Mouse (Mus musculus) mesoderm, embryonic 11.5 days (tissue): ENCODE results near the gene Lsm14a.

Source experiments
- DNase-seq: peaks from one replicate; pipeline ENCODE4 v3.0.0-alpha.2; 2012; ENCODE audit warnings: low read depth, low spot score

Lsm14a gene

DNA sequence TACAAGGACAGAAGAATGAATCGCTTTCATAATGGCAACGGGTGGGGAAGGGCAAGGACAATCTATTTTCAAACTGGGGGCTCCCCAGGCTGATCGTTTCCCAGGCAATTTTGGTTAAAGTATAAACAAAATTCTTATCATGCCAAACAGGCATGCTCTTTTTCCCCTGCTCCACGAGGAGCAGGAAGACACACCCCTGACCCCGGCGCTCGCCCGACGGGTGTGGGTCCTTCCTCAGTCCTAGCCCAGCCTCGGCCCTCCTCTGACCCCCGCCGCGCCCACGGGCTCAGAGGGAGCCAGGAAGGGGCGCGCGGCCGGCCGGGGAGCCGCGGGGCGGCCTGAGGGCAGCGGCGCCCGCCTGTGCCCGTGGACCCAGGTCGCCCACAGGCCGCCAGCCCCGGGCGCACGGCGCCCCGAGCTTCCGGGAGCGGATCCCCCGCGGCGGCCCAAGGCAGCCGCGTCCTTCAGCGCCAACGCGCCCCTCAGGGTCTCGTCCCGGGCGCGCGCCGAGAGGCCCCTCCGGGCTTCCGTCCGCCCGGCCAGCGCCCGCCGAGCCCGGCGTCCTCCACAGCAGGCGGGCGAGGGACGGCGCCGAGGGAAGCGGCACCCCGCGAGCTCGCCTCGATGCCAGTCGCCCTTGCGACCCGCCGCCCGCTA lies 80.2 kb downstream of the Lsm14a start:
- peak; percentile 56 for DNase-seq

DNA sequence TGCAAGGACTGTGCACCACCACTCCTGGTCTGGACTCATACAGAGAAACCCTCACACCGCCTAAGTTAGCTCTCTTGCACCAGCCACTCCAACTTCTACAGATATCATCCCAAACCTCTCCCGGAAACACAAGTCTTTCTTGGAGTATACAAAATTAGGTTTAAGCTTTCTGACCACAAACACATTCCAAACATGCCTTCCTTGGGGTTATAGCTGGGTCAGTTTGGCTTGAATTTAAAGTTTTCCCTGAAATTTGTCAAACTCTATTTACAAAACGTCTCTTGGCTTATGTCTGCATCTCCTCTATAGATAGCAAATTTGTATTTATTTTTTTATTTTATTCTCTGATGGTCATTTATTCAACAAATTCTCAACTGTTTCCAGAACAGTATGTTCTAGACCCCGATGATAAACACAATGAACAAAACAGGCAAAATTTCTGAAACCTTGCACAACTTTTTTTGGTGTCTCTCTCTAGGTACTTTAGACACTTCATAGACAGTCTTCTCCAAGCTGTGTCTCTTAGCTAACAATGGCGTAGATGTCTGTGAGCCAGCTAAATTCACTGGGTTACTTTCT lies 83.8 kb downstream of the Lsm14a start:
- no peak for DNase-seq

DNA sequence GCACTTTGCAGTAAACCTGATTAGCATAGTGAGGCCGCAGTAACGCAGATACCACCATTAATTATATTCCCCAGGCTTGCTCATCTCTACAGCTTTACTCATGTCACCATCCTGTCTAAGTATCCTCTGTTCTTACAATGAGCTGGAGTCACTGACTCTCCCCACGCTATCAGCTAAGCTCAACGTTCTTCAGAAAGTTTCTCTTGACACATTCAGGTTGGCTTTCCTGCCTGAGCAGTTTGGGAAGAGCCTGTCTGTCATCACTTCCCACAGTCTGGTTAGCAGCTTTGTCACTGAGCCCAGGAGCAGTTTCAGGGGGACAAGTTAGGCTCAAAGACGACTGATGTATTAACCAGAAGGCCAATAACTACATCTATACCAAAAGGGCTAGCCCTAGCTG lies 84.5 kb downstream of the Lsm14a start:
- DNase-seq: no peak

DNA sequence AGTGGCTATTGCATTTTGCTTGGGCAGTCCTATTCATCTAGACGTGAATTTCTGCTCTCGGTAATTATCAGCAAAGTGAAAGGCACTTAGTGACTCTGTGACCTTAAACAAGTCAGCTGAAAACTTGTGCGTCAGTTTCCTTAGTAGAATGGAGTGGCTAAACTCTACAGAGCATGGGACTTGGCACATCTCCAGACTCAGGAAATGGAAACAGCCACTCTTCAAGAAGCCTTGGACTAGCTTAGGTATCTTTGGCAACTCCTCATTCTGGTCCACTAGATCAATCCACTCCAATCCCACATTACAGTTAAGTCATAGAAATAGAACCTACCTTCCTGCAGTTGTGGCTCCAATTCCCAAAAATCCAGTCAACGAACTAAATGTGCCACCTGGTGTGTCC lies 87.7 kb downstream of the Lsm14a start:
- DNase-seq: no peak

DNA sequence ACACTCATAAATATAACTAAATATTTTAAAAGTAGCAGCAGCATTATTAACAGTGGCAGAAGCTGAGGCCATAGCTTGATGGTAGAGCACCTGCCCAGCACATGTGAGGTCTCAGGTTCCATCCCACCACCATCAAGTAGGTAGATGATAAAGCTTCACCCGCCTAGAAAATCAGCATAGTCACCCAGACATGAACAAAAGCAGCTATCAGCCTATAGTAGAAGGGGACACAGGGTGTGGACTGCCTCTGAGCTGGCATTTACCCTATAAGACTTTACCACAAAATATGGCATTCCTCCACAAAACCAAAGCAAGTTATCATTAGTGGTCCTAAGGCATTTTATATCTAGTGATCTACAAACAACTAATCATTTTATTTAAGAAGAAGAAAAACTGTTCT lies 90.5 kb downstream of the Lsm14a start:
- no peak for DNase-seq

DNA sequence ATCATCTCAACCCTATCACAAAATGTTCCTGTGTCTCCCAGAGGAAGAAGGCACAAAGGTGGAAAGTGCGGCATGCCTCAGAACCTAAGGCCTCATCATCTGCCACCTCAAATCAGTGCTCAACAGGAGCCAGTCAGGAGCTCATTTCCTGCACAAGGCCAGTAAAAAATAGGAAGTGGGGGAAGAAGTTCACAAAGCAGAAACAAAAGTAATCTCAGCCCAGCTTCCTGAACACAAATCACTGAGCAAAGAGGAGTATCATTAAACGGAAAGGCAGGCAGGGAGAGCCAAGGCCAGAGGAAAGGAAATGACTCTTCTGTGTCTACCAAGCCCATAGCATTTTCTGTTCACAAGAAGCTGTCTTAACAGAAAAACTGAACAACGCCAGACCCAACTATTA lies 91.2 kb downstream of the Lsm14a start:
- DNase-seq: no peak

DNA sequence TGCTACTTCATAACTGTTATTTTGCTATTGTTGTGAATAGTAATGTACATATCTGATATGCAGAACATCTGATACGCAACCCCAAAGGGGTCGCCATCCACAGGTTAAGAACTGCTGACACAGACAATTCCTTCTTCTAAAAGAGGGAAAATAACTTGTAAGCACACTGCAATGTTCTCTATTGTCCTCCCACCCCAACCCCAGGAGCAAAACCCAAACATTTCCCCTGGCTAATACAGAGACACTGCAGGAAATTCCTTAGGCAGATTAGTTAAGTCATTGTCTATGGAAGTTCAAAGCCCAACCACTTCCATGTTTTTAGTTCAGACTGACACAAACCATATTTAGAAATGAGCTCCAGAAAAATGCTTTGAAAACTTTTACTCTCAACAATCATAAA lies 94.3 kb downstream of the Lsm14a start:
- no peak for DNase-seq

DNA sequence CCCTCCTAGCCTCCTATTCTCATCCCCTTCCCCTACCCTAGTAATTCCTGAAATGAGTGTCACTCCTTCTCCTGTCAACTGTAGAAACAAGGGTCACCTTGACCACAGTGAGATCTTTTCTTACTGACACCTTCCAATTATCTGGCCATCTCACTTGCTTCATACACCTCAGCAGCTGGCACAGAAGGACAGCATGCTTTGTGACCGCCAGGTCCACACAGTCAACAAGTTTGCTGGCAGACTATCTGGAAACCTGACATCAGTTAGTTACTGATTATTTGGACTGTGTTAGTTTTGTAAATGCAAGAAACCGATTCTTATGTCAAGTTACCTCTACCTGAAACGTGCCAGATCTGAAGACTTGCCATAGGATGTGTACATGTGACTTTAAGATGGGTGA lies 97.0 kb downstream of the Lsm14a start:
- no peak for DNase-seq
